Mouse (Mus musculus) MEL (cell line): ENCODE data around the gene Agfg2. TPM values are rescaled to one million over a fixed set of nuclear protein-coding genes. Genes with fewer than 3 reads are reported as not detected.

ENCODE experiments used
- DNase-seq: peaks from one replicate; pipeline ENCODE4 v3.0.0; 2011; ENCODE audit warnings: low read depth, low spot score
- H3K27ac ChIP-seq: 2 replicates; pipeline ENCODE4 v1.5.1; 2012; ENCODE audit warnings: low read depth, mild to moderate bottlenecking, control low read depth, low read length, moderate library complexity; ENCODE audit not compliant: control insufficient read depth
- H3K27me3 ChIP-seq, 2 experiments: fragments of 150-350 bp in 1 of 2; sonication (generic) in 1 of 2; 2 replicates each; pipeline ENCODE4 v1.6.1; 2012; ENCODE audit warnings: low read length in 2 of 2, mild to moderate bottlenecking in 2 of 2, improper control_type of control experiment in 1 of 2, moderate library complexity in 1 of 2; ENCODE audit not compliant: insufficient read depth in 2 of 2, control insufficient read depth in 1 of 2
- H3K36me3 ChIP-seq, 2 experiments: 2 replicates each; pipeline ENCODE4 v1.6.1; 2012 to 2014; ENCODE audit warnings: low read length in 2 of 2, improper control_type of control experiment in 1 of 2, inconsistent platforms in 1 of 2, mild to moderate bottlenecking in 1 of 2; ENCODE audit not compliant: insufficient read depth in 2 of 2, control insufficient read depth in 1 of 2
- H3K4me1 ChIP-seq, 2 experiments: fragments of 150-350 bp in 1 of 2; sonication (generic) in 1 of 2; 2 replicates each; pipeline ENCODE4 v1.6.1; 2012; ENCODE audit warnings: low read length in 2 of 2, improper control_type of control experiment in 1 of 2, mild to moderate bottlenecking in 1 of 2; ENCODE audit not compliant: insufficient read depth in 2 of 2, control insufficient read depth in 1 of 2
- H3K4me3 ChIP-seq, 2 experiments: fragments of 150-350 bp in 1 of 2; sonication (generic) in 1 of 2; 2 replicates each; pipeline ENCODE4 v1.5.1; 2012; ENCODE audit warnings: low read depth in 2 of 2, low read length in 2 of 2, mild to moderate bottlenecking in 2 of 2, moderate library complexity in 2 of 2, control low read depth in 1 of 2, improper control_type of control experiment in 1 of 2; ENCODE audit not compliant: control insufficient read depth in 1 of 2, insufficient read depth in 1 of 2
- H3K79me2 ChIP-seq: 2 replicates; pipeline ENCODE4 v1.6.1; 2012; ENCODE audit warnings: mild to moderate bottlenecking, low read length, moderate library complexity; ENCODE audit not compliant: control insufficient read depth, poor library complexity, insufficient read depth
- H3K9ac ChIP-seq: 2 replicates; pipeline ENCODE4 v1.6.1; 2012; ENCODE audit warnings: low read depth, mild to moderate bottlenecking, control low read depth, low read length, moderate library complexity; ENCODE audit not compliant: control insufficient read depth, poor library complexity, severe bottlenecking
- H3K9me3 ChIP-seq: fragments of 150-350 bp; sonication (generic); replicated peaks from 2 replicates; pipeline ENCODE4 v1.6.1; 2012; ENCODE audit warnings: mild to moderate bottlenecking, low read length, improper control_type of control experiment, moderate library complexity; ENCODE audit not compliant: insufficient read depth
- CHD1 ChIP-seq: IDR thresholded peaks from 2 replicates; pipeline ENCODE4 v1.6.1; 2012; ENCODE audit warnings: low read depth, mild to moderate bottlenecking, inconsistent platforms, low read length, improper control_type of control experiment
- CHD2 ChIP-seq: IDR thresholded peaks from 2 replicates; pipeline ENCODE4 v1.6.1; 2011; ENCODE audit warnings: low read length, improper control_type of control experiment
- ELF1 ChIP-seq: IDR thresholded peaks from 2 replicates; pipeline ENCODE4 v1.6.1; 2014; ENCODE audit warnings: low read depth, mild to moderate bottlenecking, inconsistent platforms, low read length, improper control_type of control experiment, moderate library complexity
- GABPA ChIP-seq: IDR thresholded peaks from 2 replicates; pipeline ENCODE4 v1.6.1; 2012; ENCODE audit warnings: low read depth, mild to moderate bottlenecking, inconsistent platforms, low read length, improper control_type of control experiment, moderate library complexity
- GATA1 ChIP-seq: IDR thresholded peaks from 2 replicates; pipeline ENCODE4 v1.6.1; 2011; ENCODE audit warnings: low read depth, low read length, improper control_type of control experiment
- HCFC1 ChIP-seq: IDR thresholded peaks from 2 replicates; pipeline ENCODE4 v1.6.1; 2012; ENCODE audit warnings: low read depth, mild to moderate bottlenecking, inconsistent platforms, low read length, improper control_type of control experiment, moderate library complexity
- JUND ChIP-seq: IDR thresholded peaks from 2 replicates; pipeline ENCODE4 v1.6.1; 2011; ENCODE audit warnings: low read depth, mild to moderate bottlenecking, improper control_type of control experiment, low read length
- MAFK ChIP-seq: IDR thresholded peaks from 2 replicates; pipeline ENCODE4 v1.6.1; 2011; ENCODE audit warnings: low read depth, mild to moderate bottlenecking, low read length, improper control_type of control experiment, borderline replicate concordance
- MAX ChIP-seq: IDR thresholded peaks from 2 replicates; pipeline ENCODE4 v1.6.1; 2011; ENCODE audit warnings: low read length, improper control_type of control experiment
- MAZ ChIP-seq: IDR thresholded peaks from 2 replicates; pipeline ENCODE4 v1.6.1; 2012; ENCODE audit warnings: low read depth, mild to moderate bottlenecking, inconsistent platforms, low read length, improper control_type of control experiment
- MEF2A ChIP-seq: IDR thresholded peaks from 2 replicates; pipeline ENCODE4 v1.6.1; 2014; ENCODE audit warnings: low read depth, mild to moderate bottlenecking, inconsistent platforms, low read length, improper control_type of control experiment; ENCODE audit not compliant: poor library complexity, insufficient replicate concordance, severe bottlenecking; ENCODE audit errors: extremely low read depth
- MXI1 ChIP-seq: IDR thresholded peaks from 2 replicates; pipeline ENCODE4 v1.6.1; 2011; ENCODE audit warnings: mild to moderate bottlenecking, low read depth, low read length, improper control_type of control experiment
- MYC ChIP-seq: IDR thresholded peaks from 2 replicates; pipeline ENCODE4 v1.6.1; 2011; ENCODE audit warnings: low read depth, mild to moderate bottlenecking, low read length, improper control_type of control experiment, moderate library complexity
- NELFE ChIP-seq: IDR thresholded peaks from 2 replicates; pipeline ENCODE4 v1.6.1; 2011; ENCODE audit warnings: low read depth, low read length, improper control_type of control experiment
- NRF1 ChIP-seq: IDR thresholded peaks from 2 replicates; pipeline ENCODE4 v1.6.1; 2014; ENCODE audit warnings: low read depth, mild to moderate bottlenecking, inconsistent platforms, low read length, improper control_type of control experiment, moderate library complexity; ENCODE audit not compliant: poor library complexity, insufficient read depth, severe bottlenecking
- POLR2AphosphoS2 ChIP-seq: IDR thresholded peaks from 2 replicates; pipeline ENCODE4 v1.6.1; 2011; ENCODE audit warnings: low read length, improper control_type of control experiment
- POLR2AphosphoS5 ChIP-seq: IDR thresholded peaks from 2 replicates; pipeline ENCODE4 v1.6.1; 2012; ENCODE audit warnings: low read depth, borderline replicate concordance, mild to moderate bottlenecking, inconsistent platforms, low read length, moderate library complexity, mixed read lengths
- RAD21 ChIP-seq: IDR thresholded peaks from 2 replicates; pipeline ENCODE4 v1.6.1; 2011; ENCODE audit warnings: mild to moderate bottlenecking, low read depth, low read length, improper control_type of control experiment
- RCOR1 ChIP-seq: IDR thresholded peaks from 2 replicates; pipeline ENCODE4 v1.6.1; 2012; ENCODE audit warnings: low read depth, mild to moderate bottlenecking, inconsistent platforms, low read length, improper control_type of control experiment
- SIN3A ChIP-seq: IDR thresholded peaks from 2 replicates; pipeline ENCODE4 v1.6.1; 2012; ENCODE audit warnings: low read length, improper control_type of control experiment, inconsistent platforms
- SMC3 ChIP-seq: IDR thresholded peaks from 2 replicates; pipeline ENCODE4 v1.6.1; 2011; ENCODE audit warnings: low read depth, low read length, improper control_type of control experiment
- TBP ChIP-seq: IDR thresholded peaks from 2 replicates; pipeline ENCODE4 v1.8.0; 2011; ENCODE audit warnings: low read depth, low read length, improper control_type of control experiment
- TCF12 ChIP-seq: IDR thresholded peaks from 2 replicates; pipeline ENCODE4 v1.6.1; 2014; ENCODE audit warnings: low read depth, mild to moderate bottlenecking, inconsistent platforms, low read length, improper control_type of control experiment, moderate library complexity
- UBTF ChIP-seq: IDR thresholded peaks from 2 replicates; pipeline ENCODE4 v1.6.1; 2012; ENCODE audit warnings: low read depth, mild to moderate bottlenecking, inconsistent platforms, low read length, improper control_type of control experiment, moderate library complexity, borderline replicate concordance; ENCODE audit not compliant: insufficient read depth
- USF1 ChIP-seq: IDR thresholded peaks from 2 replicates; pipeline ENCODE4 v1.6.1; 2014; ENCODE audit warnings: low read depth, mild to moderate bottlenecking, inconsistent platforms, low read length, improper control_type of control experiment, moderate library complexity
- USF2 ChIP-seq, 2 experiments: IDR thresholded peaks; 2 replicates each; pipeline ENCODE4 v1.6.1; 2011 to 2012; ENCODE audit warnings: improper control_type of control experiment in 2 of 2, low read length in 2 of 2, borderline replicate concordance in 1 of 2, inconsistent platforms in 1 of 2, low read depth in 1 of 2, mild to moderate bottlenecking in 1 of 2; ENCODE audit not compliant: insufficient read depth in 1 of 2
- ZNF384 ChIP-seq: IDR thresholded peaks from 2 replicates; pipeline ENCODE4 v1.6.1; 2012; ENCODE audit warnings: low read depth, mild to moderate bottlenecking, inconsistent platforms, low read length, improper control_type of control experiment
- polyA plus RNA-seq, 2 experiments: library from polyadenylated mRNA; stranded (reverse) in 1 of 2; unstranded in 1 of 2; fragments of >175 nt in 1 of 2; fragments of >200 nt in 1 of 2; gene quantifications; 2 replicates each; pipeline versions ENCODE4 v1.2.1 to v1.2.4; 2012; ENCODE audit warnings: low replicate concordance in 2 of 2, low read depth in 1 of 2; ENCODE audit not compliant: insufficient read length in 2 of 2, insufficient read depth in 1 of 2, missing spikeins in 1 of 2
- total RNA-seq: library from RNA; depleted of rRNA; stranded (reverse); fragments of 300-350 nt; gene quantifications from 2 replicates; pipeline ENCODE4 v1.2.3, GENCODE M21; 2012

Agfg2 gene
- total and polyA plus RNA-seq, 3 experiments, result 30.0 to 38.9 TPM; not detected in 1

DNA sequence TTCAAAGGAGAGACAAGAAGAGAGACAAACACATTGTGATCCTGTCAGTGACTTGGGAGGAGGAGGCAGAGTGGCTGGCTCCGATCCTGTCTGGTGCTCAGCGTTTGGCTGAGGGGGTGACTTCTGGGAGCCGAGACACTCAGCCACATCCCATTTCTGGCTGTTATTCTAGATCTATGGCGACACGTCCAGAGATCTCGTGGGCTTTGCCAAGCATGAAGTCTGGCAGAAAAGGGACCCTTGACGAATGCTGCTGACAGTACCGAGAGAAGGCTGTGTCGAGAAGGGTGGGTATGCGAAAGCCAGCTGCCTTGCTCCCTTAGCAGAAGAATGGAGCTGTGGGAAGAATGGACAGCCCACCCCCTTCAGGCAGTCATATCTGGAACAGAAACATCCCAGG lies 15.6 kb downstream of the Agfg2 start:
- H3K27ac ChIP-seq, result no peak overlapping the region
- no peak for DNase-seq
- peaks cover 15 to 17% of the 10 kb centered on the region in 2 experiments for H3K36me3 ChIP-seq
- peaks cover 13% of the 10 kb centered on the region for H3K79me2 ChIP-seq
- H3K4me1 ChIP-seq, result peaks cover 10 to 25% of the 10 kb centered on the region in 2 experiments
- H3K27me3 ChIP-seq, result no peaks in the 10 kb centered on the region
- TF ChIP-seq CHD2 (no peak), MXI1 (no peak), RCOR1 (no peak), TBP (no peak), POLR2AphosphoS5 (no peak), CHD1 (no peak), UBTF (no peak), SIN3A (no peak), NRF1 (no peak), TCF12 (no peak), MAX (no peak), GATA1 (no peak), ELF1 (no peak), RAD21 (no peak), SMC3 (no peak)
- no peak overlapping the region for H3K9ac ChIP-seq
- no peak overlapping the region for H3K4me3 ChIP-seq
- no peaks in the 10 kb centered on the region for H3K9me3 ChIP-seq

GRCm38 (mm10) chr5:137663057-137663456 lies 21.5 kb downstream of the Agfg2 start:
- TF ChIP-seq NELFE, result no peak
- no peak for TF ChIP-seq UBTF
- no peak for TF ChIP-seq GABPA
- no peak for TF ChIP-seq JUND
- no peak for TF ChIP-seq MAZ
- no peak for TF ChIP-seq USF2 (IDR thresholded peaks at IDR 0.05; ENCODE audit: borderline replicate concordance in 1 of 2, insufficient read depth in 1 of 2, low read depth in 1 of 2, low read length in 2 of 2)
- no peak for TF ChIP-seq POLR2AphosphoS2
- no peak for TF ChIP-seq USF1
- TF ChIP-seq ZNF384, result no peak
- TF ChIP-seq HCFC1, result no peak
- no peak for TF ChIP-seq MAFK
- TF ChIP-seq TCF12, result no peak
- TF ChIP-seq TBP, result no peak
- TF ChIP-seq SMC3, result no peak
- no peak for TF ChIP-seq MYC
- no peak for TF ChIP-seq NRF1
- no peak for TF ChIP-seq MEF2A
- TF ChIP-seq, all 39 proteins: peak for 0
- H3K79me2 ChIP-seq, result no peaks in the 10 kb centered on the region
- no peaks in the 10 kb centered on the region for H3K27me3 ChIP-seq
- no peaks in the 10 kb centered on the region for H3K9me3 ChIP-seq
- no peaks in the 10 kb centered on the region for H3K4me1 ChIP-seq
- H3K36me3 ChIP-seq, result peaks cover 0 to 26% of the 10 kb centered on the region in 2 experiments; a peak in 2 of 4 replicates
- no peak overlapping the region for H3K4me3 ChIP-seq
- H3K27ac ChIP-seq, result no peak overlapping the region
- H3K9ac ChIP-seq, result no peak overlapping the region
- DNase-seq, result no peak
